Mouse (Mus musculus) fibroblast of lung, adult 2 months (primary cell): ENCODE results near the gene Tspan5.

Experiments
- DNase-seq: peaks from one replicate; pipeline ENCODE4 v3.0.0-alpha.2; 2011; ENCODE audit warnings: low read depth

The Tspan5 gene

GRCm38 (mm10) chr3:138744030-138744774 is 2.2 kb downstream of the Tspan5 start:
- no peak for DNase-seq

GRCm38 (mm10) chr3:138745091-138745490 is 3.1 kb downstream of the Tspan5 start:
- no peak for DNase-seq

- DNase-seq = no peak
Observed at GRCm38 (mm10) chr3:138745596-138745995, 3.6 kb downstream of the Tspan5 start.

- no peak for DNase-seq
Observed at GRCm38 (mm10) chr3:138746556-138746955, 4.6 kb downstream of the Tspan5 start.

- no peak for DNase-seq
Observed at GRCm38 (mm10) chr3:138747035-138747434, 5.0 kb downstream of the Tspan5 start.

GRCm38 (mm10) chr3:138747985-138748384 is 6.0 kb downstream of the Tspan5 start:
- DNase-seq = no peak

- DNase-seq = no peak
Observed at GRCm38 (mm10) chr3:138749645-138750044, 7.7 kb downstream of the Tspan5 start.

GRCm38 (mm10) chr3:138751328-138751727 is 9.3 kb downstream of the Tspan5 start:
- DNase-seq = no peak

GRCm38 (mm10) chr3:138752056-138752455 is 10.1 kb downstream of the Tspan5 start:
- no peak for DNase-seq

- no peak for DNase-seq
Observed at GRCm38 (mm10) chr3:138752769-138753168, 10.8 kb downstream of the Tspan5 start.

- no peak for DNase-seq
Observed at GRCm38 (mm10) chr3:138753182-138753885, 11.3 kb downstream of the Tspan5 start.

- DNase-seq = no peak
Observed at GRCm38 (mm10) chr3:138754328-138754727, 12.3 kb downstream of the Tspan5 start.

GRCm38 (mm10) chr3:138757283-138757682 is 15.3 kb downstream of the Tspan5 start:
- DNase-seq = no peak

GRCm38 (mm10) chr3:138759968-138760684 is 18.1 kb downstream of the Tspan5 start:
- no peak for DNase-seq

GRCm38 (mm10) chr3:138760685-138761119 is 18.7 kb downstream of the Tspan5 start:
- no peak for DNase-seq

- no peak for DNase-seq
Observed at GRCm38 (mm10) chr3:138761531-138761930, 19.5 kb downstream of the Tspan5 start.

- DNase-seq = no peak
Observed at GRCm38 (mm10) chr3:138763941-138764340, 21.9 kb downstream of the Tspan5 start.

GRCm38 (mm10) chr3:138764782-138765181 is 22.8 kb downstream of the Tspan5 start:
- no peak for DNase-seq

GRCm38 (mm10) chr3:138767034-138767433 is 25.0 kb downstream of the Tspan5 start:
- DNase-seq = no peak

GRCm38 (mm10) chr3:138768541-138769093 is 26.6 kb downstream of the Tspan5 start:
- DNase-seq = no peak

GRCm38 (mm10) chr3:138770650-138771331 is 28.8 kb downstream of the Tspan5 start:
- no peak for DNase-seq
